Mouse (Mus musculus) kidney, adult 2 months (tissue): Measurements from ENCODE around the gene Madcam1.

Source experiments
- CTCF ChIP-seq: fragments of 200-500 bp; conservative IDR thresholded peaks from 2 replicates; pipeline ENCODE4 v1.5.1; 2011; ENCODE audit warnings: low read depth, mild to moderate bottlenecking, control low read depth, low read length, moderate library complexity, mixed read lengths; ENCODE audit not compliant: insufficient read depth, insufficient read length
- POLR2A ChIP-seq: fragments of 200-500 bp; IDR thresholded peaks from one replicate; pipeline ENCODE4 v1.6.1; 2011; ENCODE audit warnings: low read depth, low read length, control low read depth

DNA sequence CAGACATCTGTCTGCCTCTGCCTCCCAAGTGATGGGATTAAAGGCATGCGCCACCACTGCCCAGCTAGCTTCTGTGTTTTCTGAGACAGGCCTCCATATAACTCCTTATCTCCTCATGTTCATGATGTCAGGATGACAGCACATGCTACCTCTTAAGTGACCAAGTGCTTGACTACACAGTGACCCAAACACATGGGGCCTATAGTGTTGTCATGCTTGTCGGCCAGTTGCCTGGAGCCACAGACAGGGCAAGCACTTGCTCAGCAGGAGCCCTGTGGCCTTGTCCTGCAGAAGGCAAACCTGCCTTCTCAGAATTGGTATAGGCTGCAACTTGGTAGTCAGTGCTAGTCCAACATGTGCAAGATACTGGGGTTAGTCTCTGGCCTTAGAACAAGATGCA lies 21.9 kb downstream of the Madcam1 start:
- no peak for TF ChIP-seq CTCF
- TF ChIP-seq POLR2A: no peak
